In genomic region chr6:92826561-92826960, GRCm38 (mm10) we compare ENCODE assay signal across 16 mouse cellular contexts. TPM values are rescaled to one million over a fixed set of nuclear protein-coding genes. Genes with fewer than 3 reads are reported as not detected.
"Had no signal": no experiment of that assay in that cellular context is flagged by ENCODE, and none has a peak within 500 bp of the region (broad histone marks: within the 10 kb centered on the region; RNA-seq: fewer than 3 reads in every experiment).

No protein-coding gene starts in this region.

- H3K27me3 ChIP-seq: liver, embryonic 15.5 days; midbrain, embryonic 15.5 days had no signal

- H3K9ac ChIP-seq: liver, embryonic 15.5 days; midbrain, embryonic 15.5 days; neural tube, embryonic 12.5 days had no signal

- H3K4me2 ChIP-seq: liver, embryonic 11.5 days; liver, embryonic 15.5 days; midbrain, embryonic 15.5 days; neural tube, embryonic 12.5 days had no signal

- H3K36me3 ChIP-seq: limb, embryonic 10.5 days; liver, embryonic 15.5 days; midbrain, embryonic 15.5 days; neural tube, embryonic 12.5 days had no signal

- H3K27ac ChIP-seq: left cerebral cortex, adult 2 months; limb, embryonic 10.5 days; liver, embryonic 15.5 days; midbrain, embryonic 15.5 days; neural tube, embryonic 12.5 days; stomach, postnatal 0 days had no signal

- H3K9me3 ChIP-seq: limb, embryonic 10.5 days; liver, embryonic 15.5 days; midbrain, embryonic 15.5 days; neural tube, embryonic 12.5 days had no signal

- ATAC-seq: midbrain, embryonic 15.5 days had no signal

- H3K4me3 ChIP-seq: left cerebral cortex, adult 2 months; limb, embryonic 10.5 days; liver, embryonic 15.5 days; midbrain, embryonic 15.5 days; neural tube, embryonic 12.5 days had no signal

- H3K4me1 ChIP-seq: liver, embryonic 15.5 days had no signal

- DNase-seq: lung, adult 2 months; thymus, postnatal 4 days had no signal

RNA-seq across cellular contexts. Expression of gene A730049H05Rik, which starts 10.3 kb away (rescaled TPM):
- total RNA-seq: left cerebral cortex, postnatal 14 days; megakaryocyte progenitor cell, adult 5-6 weeks; monocyte, adult 5-6 weeks; neutrophil, adult 5-6 weeks had no signal
- polyA plus RNA-seq: large intestine, adult 2 months; liver, embryonic 15.5 days; neural tube, embryonic 12.5 days had no signal

RNA-seq across cellular contexts. Expression of gene Gm15737, which starts 42.6 kb away (rescaled TPM):
- total RNA-seq: layer of hippocampus, adult 8-10 months; layer of hippocampus, postnatal 25 days; left cerebral cortex, adult 2 months; left cerebral cortex, postnatal 14 days; megakaryocyte progenitor cell, adult 5-6 weeks; monocyte, adult 5-6 weeks; neutrophil, adult 5-6 weeks had no signal
- polyA plus RNA-seq: limb, embryonic 10.5 days; liver, embryonic 11.5 days; liver, embryonic 15.5 days; lung, adult 2 months; midbrain, embryonic 15.5 days; neural tube, embryonic 12.5 days had no signal
